Mouse (Mus musculus): Measurements from ENCODE around the gene Ube2q2. TPM values are rescaled to one million over a fixed set of nuclear protein-coding genes. Genes with fewer than 3 reads are reported as not detected.
A peak's percentile ranks its signal among the peaks of the same experiment; 100 is the strongest.

Gene Ube2q2
- polyA plus RNA-seq, 1 experiment from 2014 or later, result 24.5 TPM

DNA sequence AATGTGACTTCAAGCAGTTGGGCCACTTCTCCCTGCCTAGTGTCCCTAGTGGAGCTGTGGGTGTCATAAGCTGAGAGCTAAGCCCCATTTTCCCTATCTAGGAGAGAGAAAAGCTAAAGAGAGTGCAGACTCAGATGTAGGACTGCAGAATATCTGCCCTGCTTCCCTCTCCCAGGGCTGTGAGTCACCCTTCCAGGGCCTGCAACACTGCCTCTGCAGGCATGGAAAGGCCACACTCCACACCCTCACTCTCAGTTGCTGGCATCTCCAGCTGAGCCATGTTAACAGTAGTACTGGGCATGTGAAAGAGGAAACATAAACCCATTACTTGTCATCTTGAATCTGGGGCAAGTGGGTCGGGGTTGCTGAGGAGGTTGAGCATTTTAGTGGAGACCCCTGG lies 33.9 kb upstream of the Ube2q2 start:
- H3K4me3 ChIP-seq (ENCODE audit: low read depth, low read length), result no peak overlapping the region
- no peaks in the 10 kb centered on the region for H3K4me1 ChIP-seq (ENCODE audit: insufficient read depth, low read depth, low read length)
- no peaks in the 10 kb centered on the region for H3K36me3 ChIP-seq (ENCODE audit: insufficient read depth, low read length)
- peak; percentile 42 for TF ChIP-seq CTCF (IDR thresholded peaks at IDR 0.05)
- no peak for TF ChIP-seq EP300 (IDR thresholded peaks at IDR 0.05)
- DNase-seq (ENCODE audit: low spot score) (peak; percentile 28), ATAC-seq (peak; percentile 51)
- H3K27me3 ChIP-seq (replicated peaks; ENCODE audit: insufficient read depth, low read length), result no peaks in the 10 kb centered on the region
- WGBS, result 71% methylated on average over 1 of the region's 1 CpGs
- H3K4me2 ChIP-seq (replicated peaks; ENCODE audit: low read depth, low read length), result no peak overlapping the region
- no peak overlapping the region for H3K9ac ChIP-seq (replicated peaks; ENCODE audit: low read depth)
- H3K27ac ChIP-seq (ENCODE audit: low read length), result no peak overlapping the region
- H3K9me3 ChIP-seq (ENCODE audit: low read length), result no peaks in the 10 kb centered on the region

DNA sequence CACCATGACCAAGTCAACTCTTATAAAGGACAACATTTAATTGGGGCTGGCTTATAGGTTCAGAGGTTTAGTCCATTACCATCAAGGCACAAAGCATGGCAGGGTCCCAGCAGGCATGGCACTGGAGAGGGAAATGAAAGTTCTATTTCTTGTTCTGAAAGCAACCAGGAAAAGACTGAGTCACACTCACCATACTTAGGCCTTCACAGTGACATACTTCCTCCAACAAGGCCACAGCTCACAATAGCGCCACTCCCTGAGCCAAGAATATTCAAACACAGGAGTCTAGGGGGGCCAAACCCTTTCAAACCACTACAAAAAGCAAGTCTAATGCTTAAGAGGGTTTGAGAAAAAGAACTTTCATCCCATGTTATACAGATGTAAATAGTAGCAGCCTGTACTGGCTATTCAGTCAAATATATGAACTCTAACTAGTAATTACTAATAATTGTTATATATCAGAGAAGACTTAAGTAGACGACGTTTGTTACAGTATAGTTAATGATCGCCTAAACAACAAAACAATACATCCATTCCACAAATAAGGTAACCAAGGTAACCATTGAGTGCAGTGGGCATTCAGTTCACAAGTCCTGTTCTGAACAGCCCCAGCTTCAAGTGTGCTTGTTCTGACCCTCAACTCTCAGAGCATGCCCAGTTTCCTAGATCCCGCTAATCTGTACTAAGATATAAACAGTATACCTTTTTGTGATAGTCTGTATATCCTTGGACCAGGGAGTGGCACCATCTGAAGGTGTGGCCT lies 31.2 kb upstream of the Ube2q2 start:
- no peak overlapping the region for H3K27ac ChIP-seq (ENCODE audit: low read length)
- no peak overlapping the region for H3K9ac ChIP-seq (replicated peaks; ENCODE audit: low read depth)
- H3K27me3 ChIP-seq (replicated peaks; ENCODE audit: insufficient read depth, low read length), result no peaks in the 10 kb centered on the region
- H3K4me3 ChIP-seq (ENCODE audit: low read depth, low read length), result no peak overlapping the region
- no peaks in the 10 kb centered on the region for H3K36me3 ChIP-seq (ENCODE audit: insufficient read depth, low read length)
- DNase-seq (ENCODE audit: low spot score) (peak; percentile 70), ATAC-seq (peak; percentile 58)
- H3K9me3 ChIP-seq (ENCODE audit: low read length), result no peaks in the 10 kb centered on the region
- H3K4me2 ChIP-seq (replicated peaks; ENCODE audit: low read depth, low read length), result no peak overlapping the region
- TF ChIP-seq CTCF (IDR thresholded peaks at IDR 0.05) (no peak), EP300 (IDR thresholded peaks at IDR 0.05) (no peak)
- H3K4me1 ChIP-seq (ENCODE audit: insufficient read depth, low read depth, low read length), result no peaks in the 10 kb centered on the region
- WGBS, result 80% methylated on average over 5 of the region's 5 CpGs

DNA sequence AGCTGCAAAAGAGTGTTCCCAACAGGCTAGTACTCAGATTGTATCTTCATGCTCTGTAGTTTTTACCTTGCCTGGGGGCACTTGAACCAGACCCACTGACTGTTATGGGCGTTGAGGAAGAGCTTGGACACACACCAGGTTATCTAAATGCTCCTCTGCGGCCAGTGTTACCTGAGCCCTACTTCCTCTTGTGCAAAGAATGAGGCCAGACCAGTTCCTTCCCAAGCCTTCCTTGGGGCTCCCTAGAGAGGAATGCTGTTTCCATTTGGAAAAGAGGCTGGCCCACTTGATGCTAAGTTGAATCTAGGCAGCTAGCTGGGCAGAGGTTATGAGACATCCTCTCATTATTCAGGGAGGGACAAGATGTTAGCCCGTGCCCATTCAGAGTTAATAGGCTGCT lies 26.1 kb upstream of the Ube2q2 start:
- Histone ChIP-seq H3K4me1 (ENCODE audit: insufficient read depth, low read depth, low read length) (no peaks in the 10 kb centered on the region), H3K36me3 (ENCODE audit: insufficient read depth, low read length) (no peaks in the 10 kb centered on the region), H3K27ac (ENCODE audit: low read length) (0 out of 2 replicates have a peak overlapping the region, but pooled peaks have one; percentile 33), H3K9me3 (ENCODE audit: low read length) (no peaks in the 10 kb centered on the region), H3K4me2 (replicated peaks; ENCODE audit: low read depth, low read length) (no peak overlapping the region), H3K27me3 (replicated peaks; ENCODE audit: insufficient read depth, low read length) (no peaks in the 10 kb centered on the region), H3K9ac (replicated peaks; ENCODE audit: low read depth) (no peak overlapping the region), H3K4me3 (ENCODE audit: low read depth, low read length) (no peak overlapping the region)
- TF ChIP-seq CTCF (IDR thresholded peaks at IDR 0.05) (no peak), EP300 (IDR thresholded peaks at IDR 0.05) (peak; percentile 67)
- WGBS, result 35% methylated on average over 3 of the region's 3 CpGs
- ATAC-seq (peak; percentile 95), DNase-seq (ENCODE audit: low spot score) (peak; percentile 80)

DNA sequence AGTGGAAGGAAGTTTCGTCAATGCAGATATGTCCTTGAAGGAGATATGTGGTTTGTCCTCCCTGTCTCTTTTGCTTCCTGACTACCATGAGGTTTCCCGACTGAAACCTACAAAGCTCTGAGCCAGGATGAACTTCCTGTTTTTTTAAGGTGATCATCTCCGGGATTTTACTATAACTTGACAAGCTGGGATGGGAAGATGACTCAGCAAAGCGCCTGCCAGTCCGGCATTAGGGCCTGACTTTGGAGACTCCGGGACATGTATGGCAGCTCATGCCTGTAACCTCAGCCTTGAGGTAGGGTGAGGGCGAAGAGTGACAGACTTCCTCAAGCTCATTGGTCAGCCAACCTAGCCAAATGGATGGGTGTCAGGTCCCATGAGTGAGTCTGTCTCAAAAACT lies 22.9 kb upstream of the Ube2q2 start:
- 75% methylated on average over 7 of the region's 7 CpGs for WGBS
- TF ChIP-seq CTCF (IDR thresholded peaks at IDR 0.05) (no peak), EP300 (IDR thresholded peaks at IDR 0.05) (no peak)
- H3K36me3 ChIP-seq (ENCODE audit: insufficient read depth, low read length), result no peaks in the 10 kb centered on the region

DNA sequence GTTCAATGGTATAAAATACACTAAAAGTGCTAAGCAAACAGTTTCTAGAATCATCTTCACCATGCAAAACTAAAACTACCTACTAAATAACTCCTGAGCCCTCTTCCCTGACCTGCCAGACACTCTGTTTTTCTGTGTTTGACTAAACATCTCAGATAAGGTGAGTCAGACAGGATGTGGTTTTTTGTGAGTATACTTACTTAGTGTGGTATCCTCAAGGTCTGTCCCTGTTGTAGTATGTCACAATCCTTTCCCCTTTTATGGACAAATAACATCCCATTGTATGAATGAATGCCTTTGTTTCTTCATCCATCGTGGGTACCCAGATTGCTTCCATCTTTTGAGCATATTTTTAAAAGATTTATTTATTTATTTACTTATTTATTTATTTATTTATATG lies 22.4 kb upstream of the Ube2q2 start:
- DNase-seq (ENCODE audit: low spot score) (no peak), ATAC-seq (no peak)
- WGBS, result 68% methylated on average over 1 of the region's 1 CpGs
- Histone ChIP-seq H3K27ac (ENCODE audit: low read length) (no peak overlapping the region), H3K9me3 (ENCODE audit: low read length) (no peaks in the 10 kb centered on the region), H3K27me3 (replicated peaks; ENCODE audit: insufficient read depth, low read length) (no peaks in the 10 kb centered on the region), H3K4me1 (ENCODE audit: insufficient read depth, low read depth, low read length) (no peaks in the 10 kb centered on the region), H3K36me3 (ENCODE audit: insufficient read depth, low read length) (no peaks in the 10 kb centered on the region), H3K9ac (replicated peaks; ENCODE audit: low read depth) (no peak overlapping the region), H3K4me2 (replicated peaks; ENCODE audit: low read depth, low read length) (no peak overlapping the region), H3K4me3 (ENCODE audit: low read depth, low read length) (no peak overlapping the region)
- TF ChIP-seq CTCF (IDR thresholded peaks at IDR 0.05), result no peak
- TF ChIP-seq EP300 (IDR thresholded peaks at IDR 0.05), result no peak

More for the DNA sequence above, 22.9 kb upstream of the Ube2q2 start:
- no peak for DNase-seq (ENCODE audit: low spot score)
- no peak overlapping the region for H3K27ac ChIP-seq (ENCODE audit: low read length)
- no peak for ATAC-seq
- no peak overlapping the region for H3K9ac ChIP-seq (replicated peaks; ENCODE audit: low read depth)
- no peak overlapping the region for H3K4me2 ChIP-seq (replicated peaks; ENCODE audit: low read depth, low read length)
- H3K9me3 ChIP-seq (ENCODE audit: low read length), result no peaks in the 10 kb centered on the region
- no peak overlapping the region for H3K4me3 ChIP-seq (ENCODE audit: low read depth, low read length)
- H3K27me3 ChIP-seq (replicated peaks; ENCODE audit: insufficient read depth, low read length), result no peaks in the 10 kb centered on the region
- no peaks in the 10 kb centered on the region for H3K4me1 ChIP-seq (ENCODE audit: insufficient read depth, low read depth, low read length)

DNA sequence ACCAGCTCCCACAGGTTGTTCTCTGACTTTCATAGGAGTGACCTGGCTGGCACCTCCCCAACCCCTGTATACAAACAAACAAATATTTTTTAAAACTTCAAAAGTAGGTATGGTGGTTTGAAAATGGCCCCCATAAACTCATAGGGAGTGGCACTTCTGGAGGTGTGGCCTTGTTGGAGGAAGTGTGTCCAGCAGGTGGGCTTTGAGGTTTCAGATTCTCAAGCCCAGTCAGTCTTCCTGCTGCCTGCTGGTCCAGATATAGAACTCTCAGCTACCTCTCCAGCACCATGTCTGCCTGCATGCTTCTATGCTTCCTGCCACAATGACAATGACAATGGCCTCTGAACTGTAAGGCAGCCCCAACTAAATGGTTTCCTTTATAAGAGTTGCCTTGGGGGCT lies 16.8 kb upstream of the Ube2q2 start:
- DNase-seq (ENCODE audit: low spot score) (no peak), ATAC-seq (no peak)
- Histone ChIP-seq H3K9ac (replicated peaks; ENCODE audit: low read depth) (no peak overlapping the region), H3K27ac (ENCODE audit: low read length) (no peak overlapping the region), H3K9me3 (ENCODE audit: low read length) (no peaks in the 10 kb centered on the region), H3K4me2 (replicated peaks; ENCODE audit: low read depth, low read length) (no peak overlapping the region), H3K36me3 (ENCODE audit: insufficient read depth, low read length) (no peaks in the 10 kb centered on the region), H3K4me3 (ENCODE audit: low read depth, low read length) (no peak overlapping the region), H3K4me1 (ENCODE audit: insufficient read depth, low read depth, low read length) (no peaks in the 10 kb centered on the region), H3K27me3 (replicated peaks; ENCODE audit: insufficient read depth, low read length) (no peaks in the 10 kb centered on the region)
- TF ChIP-seq EP300 (IDR thresholded peaks at IDR 0.05) (no peak), CTCF (IDR thresholded peaks at IDR 0.05) (no peak)

All from lung, postnatal 0 days (tissue).